Mouse (Mus musculus): ENCODE data around the gene Mfsd4b3. TPM values are rescaled to one million over a fixed set of nuclear protein-coding genes. Genes with fewer than 3 reads are reported as not detected.
"Not testable (repeated sequence)": the region's sequence is repeated elsewhere in the genome, so short reads cannot be mapped to it uniquely, and the experiment has no call there.

The Mfsd4b3 gene
- total and polyA plus RNA-seq, 2 experiments from 2014 or later, result 1.1 to 1.5 TPM

DNA sequence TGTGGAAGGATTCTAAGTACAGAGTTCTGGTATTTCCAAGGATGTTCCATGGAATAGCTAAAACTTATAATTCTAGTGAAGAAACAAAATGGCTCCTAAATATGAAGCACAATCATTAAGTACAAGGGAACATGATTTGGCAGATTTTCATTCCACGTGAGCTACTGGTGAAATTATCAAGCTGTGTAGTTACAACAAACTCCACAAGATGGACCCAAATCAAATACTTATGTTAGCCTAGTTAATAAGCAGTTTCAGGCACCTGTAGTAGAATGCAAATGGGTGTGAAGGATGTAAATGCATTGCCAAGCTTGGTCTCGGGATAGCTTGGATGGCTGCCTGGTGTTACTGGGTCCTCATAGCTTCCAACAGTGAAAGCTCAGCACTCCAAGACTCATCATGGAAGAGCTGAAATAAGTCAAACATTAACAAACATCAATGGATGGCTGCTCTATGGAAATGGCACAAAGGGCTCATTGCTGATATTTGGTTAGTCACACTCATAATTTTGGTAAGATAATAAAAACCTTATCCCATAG, 3.5 kb downstream of the Mfsd4b3 start:
- WGBS, result 65% methylated on average over 2 of the region's 2 CpGs
- Histone ChIP-seq H3K4me3 (ENCODE audit: low read depth, low read length) (no peak overlapping the region), H3K27ac (ENCODE audit: low read depth) (no peak overlapping the region), H3K9ac (replicated peaks; ENCODE audit: low read depth, low read length) (no peak overlapping the region), H3K4me2 (ENCODE audit: low read depth, low read length) (no peak overlapping the region), H3K36me3 (replicated peaks; ENCODE audit: control insufficient read depth, insufficient read depth, low read length) (no peaks in the 10 kb centered on the region), H3K27me3 (ENCODE audit: control insufficient read depth, insufficient read depth, low read length) (no peaks in the 10 kb centered on the region), H3K4me1 (ENCODE audit: control insufficient read depth, insufficient read depth) (peaks cover 9% of the 10 kb centered on the region), H3K9me3 (replicated peaks; ENCODE audit: control insufficient read depth, low read length) (no peaks in the 10 kb centered on the region)
- DNase-seq (ENCODE audit: low spot score), result no peak
- TF ChIP-seq CTCF (IDR thresholded peaks at IDR 0.05; ENCODE audit: low read depth) (no peak), EP300 (IDR thresholded peaks at IDR 0.05; ENCODE audit: low read depth) (no peak)
- ATAC-seq (ENCODE audit: insufficient read depth, low read depth), result no peak

DNA sequence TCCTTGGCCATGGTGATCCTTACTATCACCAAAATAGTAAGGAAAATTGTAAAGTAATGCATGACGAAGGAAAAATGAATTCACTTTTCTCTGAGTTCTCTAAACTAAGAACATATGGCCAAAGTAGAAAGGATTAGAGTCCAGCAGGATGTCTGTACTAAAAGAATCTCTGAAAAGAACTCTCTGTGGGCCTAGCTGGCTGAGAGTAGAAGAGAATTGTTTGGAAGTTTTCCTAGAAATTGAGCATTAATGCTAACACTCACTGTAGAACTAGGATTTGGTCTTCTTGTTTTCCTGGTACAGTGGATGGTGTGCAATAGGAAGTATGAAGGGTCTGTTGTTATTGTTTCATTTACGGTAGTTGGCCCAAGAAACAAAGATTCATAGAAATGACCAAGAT, 4.8 kb downstream of the Mfsd4b3 start:
- DNase-seq (ENCODE audit: low spot score), result no peak

DNA sequence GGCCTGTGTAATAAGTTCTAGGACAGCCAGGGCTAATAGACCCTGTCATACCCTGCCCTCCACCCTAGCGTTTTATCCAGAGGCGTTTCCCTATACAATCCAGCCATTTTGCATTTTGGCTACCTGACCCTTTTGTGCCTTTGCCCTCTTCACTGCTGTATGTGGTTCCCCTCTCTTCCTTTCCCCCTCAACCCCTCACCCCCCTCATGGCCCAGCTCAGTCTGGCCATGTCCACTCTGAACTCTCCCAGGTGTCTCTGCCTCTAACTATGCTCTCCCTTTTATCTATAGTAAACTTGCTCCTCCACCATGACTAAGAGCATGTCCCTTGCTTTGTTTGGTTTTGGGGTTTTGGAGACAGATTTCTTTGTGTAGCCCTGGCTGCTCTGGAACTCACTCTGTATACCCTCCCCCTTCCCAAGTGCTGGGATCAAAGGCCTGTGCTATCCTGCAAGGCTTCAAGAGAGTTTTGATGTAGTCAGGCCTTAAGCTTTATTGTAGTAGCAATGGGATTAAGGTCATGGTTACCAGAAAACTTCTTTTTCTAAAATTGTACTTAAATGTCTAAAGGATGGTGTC, 10.5 kb downstream of the Mfsd4b3 start:
- no peak for ATAC-seq (ENCODE audit: insufficient read depth, low read depth)
- Histone ChIP-seq H3K36me3 (replicated peaks; ENCODE audit: control insufficient read depth, insufficient read depth, low read length) (no peaks in the 10 kb centered on the region), H3K27me3 (ENCODE audit: control insufficient read depth, insufficient read depth, low read length) (no peaks in the 10 kb centered on the region), H3K27ac (ENCODE audit: low read depth) (no peak overlapping the region), H3K4me2 (ENCODE audit: low read depth, low read length) (no peak overlapping the region), H3K4me3 (ENCODE audit: low read depth, low read length) (no peak overlapping the region), H3K4me1 (ENCODE audit: control insufficient read depth, insufficient read depth) (no peaks in the 10 kb centered on the region), H3K9me3 (replicated peaks; ENCODE audit: control insufficient read depth, low read length) (no peaks in the 10 kb centered on the region), H3K9ac (replicated peaks; ENCODE audit: low read depth, low read length) (no peak overlapping the region)
- DNase-seq (ENCODE audit: low spot score), result no peak
- TF ChIP-seq EP300 (IDR thresholded peaks at IDR 0.05; ENCODE audit: low read depth) (no peak), CTCF (IDR thresholded peaks at IDR 0.05; ENCODE audit: low read depth) (no peak)
- WGBS, result 92% methylated on average over 2 of the region's 2 CpGs

More for the DNA sequence above, 4.8 kb downstream of the Mfsd4b3 start:
- H3K9ac ChIP-seq (replicated peaks; ENCODE audit: low read depth, low read length), result no peak overlapping the region
- no peak overlapping the region for H3K4me3 ChIP-seq (ENCODE audit: low read depth, low read length)
- no peak overlapping the region for H3K4me2 ChIP-seq (ENCODE audit: low read depth, low read length)
- no peak overlapping the region for H3K27ac ChIP-seq (ENCODE audit: low read depth)
- H3K36me3 ChIP-seq (replicated peaks; ENCODE audit: control insufficient read depth, insufficient read depth, low read length), result no peaks in the 10 kb centered on the region
- no peaks in the 10 kb centered on the region for H3K9me3 ChIP-seq (replicated peaks; ENCODE audit: control insufficient read depth, low read length)
- ATAC-seq (ENCODE audit: insufficient read depth, low read depth), result no peak
- peaks cover 9% of the 10 kb centered on the region for H3K4me1 ChIP-seq (ENCODE audit: control insufficient read depth, insufficient read depth)
- WGBS, result 66% methylated on average over 2 of the region's 2 CpGs
- no peaks in the 10 kb centered on the region for H3K27me3 ChIP-seq (ENCODE audit: control insufficient read depth, insufficient read depth, low read length)
- TF ChIP-seq CTCF (IDR thresholded peaks at IDR 0.05; ENCODE audit: low read depth) (no peak), EP300 (IDR thresholded peaks at IDR 0.05; ENCODE audit: low read depth) (no peak)

DNA sequence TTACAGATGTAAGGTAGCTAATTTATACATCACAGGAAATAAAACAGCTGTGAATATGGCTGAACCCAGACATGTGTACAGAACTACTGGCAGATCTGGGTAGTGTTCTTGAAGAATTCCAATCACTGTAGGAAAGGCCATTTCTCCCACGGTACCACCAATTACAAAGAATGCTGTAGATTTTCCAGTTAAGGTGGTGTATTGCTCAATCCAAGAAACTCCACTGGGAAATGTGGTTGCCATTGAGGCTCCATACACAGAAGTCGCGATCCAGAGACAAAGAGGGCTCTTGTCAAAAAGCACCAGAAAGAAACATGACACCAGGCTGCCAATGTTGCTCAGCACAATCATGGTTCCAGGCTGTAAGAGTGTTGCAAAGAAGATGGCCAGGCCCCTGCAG, 12.8 kb downstream of the Mfsd4b3 start:
- H3K9me3 ChIP-seq (replicated peaks; ENCODE audit: control insufficient read depth, low read length); DNase-seq (ENCODE audit: low spot score); H3K4me2 ChIP-seq (ENCODE audit: low read depth, low read length); H3K36me3 ChIP-seq (replicated peaks; ENCODE audit: control insufficient read depth, insufficient read depth, low read length); H3K4me3 ChIP-seq (ENCODE audit: low read depth, low read length); H3K27me3 ChIP-seq (ENCODE audit: control insufficient read depth, insufficient read depth, low read length); H3K27ac ChIP-seq (ENCODE audit: low read depth); H3K4me1 ChIP-seq (ENCODE audit: control insufficient read depth, insufficient read depth); ATAC-seq (ENCODE audit: insufficient read depth, low read depth); H3K9ac ChIP-seq (replicated peaks; ENCODE audit: low read depth, low read length): not testable (repeated sequence)
- 88% methylated on average over 3 of the region's 3 CpGs for WGBS

DNA sequence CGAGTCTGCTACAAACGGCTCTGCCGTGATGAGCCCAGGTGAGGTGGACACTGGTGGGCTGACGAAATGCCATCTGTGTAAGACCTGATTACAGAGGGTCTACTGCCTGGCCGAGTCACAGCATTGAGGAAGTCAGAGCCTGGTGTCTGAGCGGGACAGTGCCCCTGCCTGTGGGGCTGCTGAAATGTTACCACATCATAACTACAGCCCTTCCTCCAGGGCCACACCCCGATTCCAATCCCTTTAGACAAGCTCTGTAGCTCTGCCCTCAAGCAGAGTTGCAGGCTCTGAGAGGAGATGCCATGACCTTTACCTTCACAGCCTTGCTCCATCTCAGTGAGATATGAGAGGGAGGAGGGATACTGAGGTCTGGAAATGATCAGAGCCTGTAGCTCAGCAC, 23.4 kb downstream of the Mfsd4b3 start:
- Histone ChIP-seq H3K9me3 (replicated peaks; ENCODE audit: control insufficient read depth, low read length) (no peaks in the 10 kb centered on the region), H3K4me2 (ENCODE audit: low read depth, low read length) (no peak overlapping the region), H3K36me3 (replicated peaks; ENCODE audit: control insufficient read depth, insufficient read depth, low read length) (no peaks in the 10 kb centered on the region), H3K4me1 (ENCODE audit: control insufficient read depth, insufficient read depth) (no peaks in the 10 kb centered on the region), H3K4me3 (ENCODE audit: low read depth, low read length) (no peak overlapping the region), H3K9ac (replicated peaks; ENCODE audit: low read depth, low read length) (no peak overlapping the region), H3K27me3 (ENCODE audit: control insufficient read depth, insufficient read depth, low read length) (no peaks in the 10 kb centered on the region), H3K27ac (ENCODE audit: low read depth) (no peak overlapping the region)
- no peak for DNase-seq (ENCODE audit: low spot score)
- TF ChIP-seq EP300 (IDR thresholded peaks at IDR 0.05; ENCODE audit: low read depth) (no peak), CTCF (IDR thresholded peaks at IDR 0.05; ENCODE audit: low read depth) (no peak)
- ATAC-seq (ENCODE audit: insufficient read depth, low read depth), result no peak
- WGBS, result 64% methylated on average over 7 of the region's 7 CpGs

DNA sequence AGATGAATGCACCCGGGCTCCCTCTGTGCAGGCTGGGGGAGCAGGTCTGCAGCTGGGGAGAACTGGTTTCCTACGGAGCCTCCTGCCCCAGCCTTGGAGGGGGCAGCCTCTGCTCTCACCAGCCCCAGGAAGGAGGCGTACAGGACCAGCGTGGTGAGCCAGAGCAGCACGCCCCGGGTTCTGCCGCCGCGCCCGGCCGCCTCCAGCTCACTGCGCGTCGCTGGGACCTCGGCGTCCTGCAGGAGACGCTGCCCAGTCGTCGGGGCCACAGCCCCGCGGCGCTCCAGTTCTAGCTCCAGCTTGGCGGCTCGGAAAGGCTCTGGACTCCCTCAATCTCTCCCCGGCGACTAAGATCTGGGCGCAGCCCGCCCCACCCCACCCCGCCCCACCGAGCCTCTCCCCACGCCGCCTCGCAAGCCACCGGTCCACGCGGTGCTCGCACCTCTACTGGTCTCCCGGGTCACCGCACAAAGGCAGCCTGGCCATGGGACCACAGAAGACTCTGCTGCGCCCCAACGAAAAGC, 33.3 kb downstream of the Mfsd4b3 start, which contains the start of gene Mfsd4b2:
TSS of gene Mfsd4b2 (minus strand) at position 308 of the 524 bp plus-strand sequence.
- no peaks in the 10 kb centered on the region for H3K27me3 ChIP-seq (ENCODE audit: control insufficient read depth, insufficient read depth, low read length)
- DNase-seq (ENCODE audit: low spot score), result peak; percentile 39
- H3K4me1 ChIP-seq (ENCODE audit: control insufficient read depth, insufficient read depth), result no peaks in the 10 kb centered on the region
- peak within 1 kb of the TSS; percentile 45 for H3K4me3 ChIP-seq (ENCODE audit: low read depth, low read length)
- H3K9ac ChIP-seq (replicated peaks; ENCODE audit: low read depth, low read length), result 0 out of 2 replicates have a peak within 1 kb of the TSS, but pooled peaks have one; percentile 30
- TF ChIP-seq CTCF (IDR thresholded peaks at IDR 0.05; ENCODE audit: low read depth) (peak; percentile 24), EP300 (IDR thresholded peaks at IDR 0.05; ENCODE audit: low read depth) (no peak)
- under 1% methylated on average over 39 of the region's 41 CpGs for WGBS
- H3K36me3 ChIP-seq (replicated peaks; ENCODE audit: control insufficient read depth, insufficient read depth, low read length), result no peaks in the 10 kb centered on the region
- H3K27ac ChIP-seq (ENCODE audit: low read depth), result no peak within 1 kb of the TSS
- H3K4me2 ChIP-seq (ENCODE audit: low read depth, low read length), result peak within 1 kb of the TSS; percentile 69
- ATAC-seq (ENCODE audit: insufficient read depth, low read depth), result peak; percentile 53; the same call in 1 of the 2 replicates
- H3K9me3 ChIP-seq (replicated peaks; ENCODE audit: control insufficient read depth, low read length), result no peaks in the 10 kb centered on the region

DNA sequence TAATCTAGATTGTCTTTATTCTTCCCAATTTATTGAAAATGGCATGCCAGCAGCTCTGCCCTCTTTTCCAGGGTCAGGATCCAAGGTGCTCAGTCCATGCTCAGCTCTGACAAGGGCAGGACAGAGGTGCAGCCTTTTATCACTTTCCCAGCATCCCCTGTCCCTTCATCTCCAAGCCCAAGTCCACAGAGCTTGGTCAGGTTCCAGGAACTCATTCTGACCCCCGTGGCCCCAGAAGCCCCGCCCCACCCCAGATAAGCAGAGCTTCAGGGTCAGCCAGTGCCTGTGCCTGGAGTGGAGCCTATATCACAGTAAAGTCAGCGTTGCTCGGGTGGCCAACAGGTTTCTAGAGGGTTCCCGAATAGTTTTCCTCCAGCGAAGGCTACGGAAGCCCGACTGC, 35.4 kb downstream of the Mfsd4b3 start:
- not testable (repeated sequence) for H3K4me1 ChIP-seq (ENCODE audit: control insufficient read depth, insufficient read depth); H3K4me3 ChIP-seq (ENCODE audit: low read depth, low read length); H3K27me3 ChIP-seq (ENCODE audit: control insufficient read depth, insufficient read depth, low read length); H3K9me3 ChIP-seq (replicated peaks; ENCODE audit: control insufficient read depth, low read length); H3K36me3 ChIP-seq (replicated peaks; ENCODE audit: control insufficient read depth, insufficient read depth, low read length); H3K27ac ChIP-seq (ENCODE audit: low read depth); H3K4me2 ChIP-seq (ENCODE audit: low read depth, low read length); DNase-seq (ENCODE audit: low spot score); H3K9ac ChIP-seq (replicated peaks; ENCODE audit: low read depth, low read length); ATAC-seq (ENCODE audit: insufficient read depth, low read depth)
- whole genome bisulfite sequencing, result 36% methylated on average over 8 of the region's 8 CpGs

Measured in heart, postnatal 0 days (tissue).